Mouse (Mus musculus): ENCODE measurements at regions not wholly inside any gene's neighbourhood (a gene's known extent, or its start where the extent isn't known, plus 50 kb on each side); places are given as distances from the start of the nearest gene placed in this dataset.

GRCm38 (mm10) chr9:61666761-61667332, 247.5 kb downstream of the Rplp1 start:
- ATAC-seq (replicated peaks; ENCODE audit: insufficient number of reproducible peaks, low FRiP score, low TSS enrichment, poor library complexity, severe bottlenecking) = no peak

- peak; percentile 64 for ATAC-seq (replicated peaks; ENCODE audit: insufficient number of reproducible peaks, low FRiP score, low TSS enrichment, poor library complexity, severe bottlenecking)
These were observed 248.2 kb downstream of the Rplp1 start for GRCm38 (mm10) chr9:61666118-61666517.

DNA sequence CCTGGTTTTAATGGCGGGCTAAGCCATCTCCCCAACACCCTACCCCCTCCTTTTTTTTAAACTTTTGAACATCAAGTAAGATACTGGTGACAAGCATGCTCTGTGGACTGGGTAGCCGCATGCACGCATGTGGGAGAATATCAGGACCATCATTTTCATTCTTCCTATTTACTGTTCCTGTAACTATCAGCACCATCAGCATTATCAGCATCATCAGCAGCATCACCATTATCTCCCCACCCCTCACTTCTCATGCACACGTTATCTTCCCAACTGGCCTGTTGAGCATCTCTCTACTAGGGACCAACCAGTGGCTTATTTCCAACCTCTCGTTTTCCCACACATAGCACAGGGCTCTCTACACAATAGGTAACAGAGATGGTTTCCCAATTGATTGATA, 249.1 kb downstream of the Rplp1 start:
- no peak for ATAC-seq (replicated peaks; ENCODE audit: insufficient number of reproducible peaks, low FRiP score, low TSS enrichment, poor library complexity, severe bottlenecking)

DNA sequence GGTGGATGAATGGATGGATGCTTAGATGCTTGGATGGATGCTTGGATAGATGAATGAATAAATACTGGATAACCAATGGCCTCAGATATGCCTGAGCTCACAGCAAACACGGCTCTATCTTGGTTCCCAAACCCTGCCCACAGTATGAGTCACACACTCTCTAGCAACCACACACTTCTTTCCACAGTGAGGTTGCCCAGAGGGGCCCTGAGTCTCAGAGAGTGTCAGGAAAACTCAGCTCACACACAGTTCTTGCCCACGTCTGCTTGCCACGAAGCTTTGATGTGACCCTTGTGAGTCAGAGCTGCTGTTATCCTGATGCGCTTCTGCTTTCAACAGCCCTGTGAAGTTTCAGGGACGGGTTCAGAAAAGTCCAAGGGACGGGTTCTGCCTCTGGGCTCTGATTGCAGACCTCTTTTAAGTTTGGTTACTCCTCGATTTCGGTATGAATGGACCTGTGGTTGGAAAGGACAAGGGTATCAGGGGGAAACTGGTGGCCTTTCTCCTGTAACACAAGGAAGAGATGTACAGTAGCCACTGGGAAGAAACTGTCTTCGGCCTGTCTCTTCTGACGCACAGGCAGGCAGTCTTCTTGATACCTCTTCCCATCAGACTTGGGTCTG, 250.2 kb downstream of the Rplp1 start:
- peak; percentile 59 for ATAC-seq (replicated peaks; ENCODE audit: insufficient number of reproducible peaks, low FRiP score, low TSS enrichment, poor library complexity, severe bottlenecking)

DNA sequence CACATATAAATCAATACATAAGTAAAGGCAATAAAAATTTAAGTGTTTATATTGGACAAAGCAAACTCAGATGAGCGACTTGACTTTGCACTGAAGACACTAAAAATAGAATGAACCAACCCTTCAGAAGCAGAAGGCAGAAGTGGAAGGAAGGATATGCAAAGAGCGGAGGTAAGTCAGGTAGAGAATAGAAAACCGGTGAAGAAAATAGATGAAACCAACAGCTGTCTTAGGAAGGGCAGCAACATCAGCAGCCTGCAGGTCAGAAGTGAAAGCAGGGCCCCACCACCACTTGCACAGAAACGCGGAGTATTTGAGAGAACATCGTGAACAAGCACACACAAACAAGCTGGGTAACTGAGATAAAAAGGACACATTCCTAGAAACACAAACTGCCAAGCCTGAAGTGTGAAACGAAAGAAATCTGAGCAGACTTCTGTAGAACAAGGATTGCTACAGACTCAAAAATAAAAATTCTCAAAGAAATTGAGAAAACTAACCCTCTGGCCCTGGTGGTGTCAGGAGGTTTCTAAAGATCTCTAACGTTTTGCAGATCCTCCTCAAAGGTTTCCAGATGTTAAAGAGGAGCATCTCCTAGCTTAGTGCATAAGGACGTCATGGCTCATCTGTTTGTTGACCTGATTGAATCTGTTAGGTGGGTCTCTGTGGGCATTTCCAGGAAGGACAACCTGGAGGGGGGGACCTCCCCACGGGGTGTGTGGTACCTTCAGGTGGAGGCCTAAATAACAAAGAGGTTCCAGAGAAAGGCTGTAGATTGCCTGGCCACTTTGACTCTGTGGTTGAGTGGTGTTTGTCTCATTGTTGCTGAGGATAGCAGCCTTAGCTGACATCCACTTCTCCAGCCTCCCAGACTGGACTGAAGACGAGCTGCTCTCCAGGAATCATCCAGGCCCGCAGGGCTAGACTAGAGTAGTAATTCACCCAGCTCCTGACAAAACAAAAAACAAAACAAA, 252.0 kb downstream of the Rplp1 start:
- no peak for ATAC-seq (replicated peaks; ENCODE audit: insufficient number of reproducible peaks, low FRiP score, low TSS enrichment, poor library complexity, severe bottlenecking)

- ATAC-seq (replicated peaks; ENCODE audit: insufficient number of reproducible peaks, low FRiP score, low TSS enrichment, poor library complexity, severe bottlenecking) = no peak
These were observed 254.2 kb downstream of the Rplp1 start for GRCm38 (mm10) chr9:61660191-61660590.

- no peak for ATAC-seq (replicated peaks; ENCODE audit: insufficient number of reproducible peaks, low FRiP score, low TSS enrichment, poor library complexity, severe bottlenecking)
These were observed 256.3 kb downstream of the Rplp1 start for GRCm38 (mm10) chr9:61657996-61658395.

DNA sequence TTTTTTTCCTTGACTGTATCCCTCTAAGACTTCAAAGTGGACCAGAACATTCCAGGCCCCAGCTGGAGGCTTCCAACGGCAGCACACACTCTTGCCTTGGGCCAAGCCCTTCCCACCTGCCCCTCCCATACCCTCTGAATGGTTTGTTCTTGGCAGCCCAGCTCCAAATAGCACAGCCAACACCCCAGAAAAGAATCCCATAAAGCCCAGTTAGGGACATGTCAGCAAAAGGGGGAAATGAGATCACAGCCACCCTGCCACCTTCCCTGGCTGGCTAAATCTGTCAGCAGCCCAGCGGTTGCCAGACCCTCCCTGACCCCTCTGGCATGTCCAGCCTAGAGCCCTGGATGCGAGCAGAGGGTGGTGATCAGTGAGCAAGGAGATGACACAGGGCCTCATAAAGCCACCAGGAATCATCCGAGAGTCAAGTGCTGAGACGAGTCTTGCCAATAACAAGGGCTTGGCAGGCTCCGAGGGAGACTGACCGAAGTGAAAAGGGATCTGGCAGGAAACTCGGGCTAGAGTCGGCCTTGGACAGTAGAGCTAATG, 258.8 kb downstream of the Rplp1 start:
- no peak for ATAC-seq (replicated peaks; ENCODE audit: insufficient number of reproducible peaks, low FRiP score, low TSS enrichment, poor library complexity, severe bottlenecking)

- no peak for ATAC-seq (replicated peaks; ENCODE audit: insufficient number of reproducible peaks, low FRiP score, low TSS enrichment, poor library complexity, severe bottlenecking)
These were observed 268.5 kb downstream of the Rplp1 start for GRCm38 (mm10) chr9:61645661-61646425.

DNA sequence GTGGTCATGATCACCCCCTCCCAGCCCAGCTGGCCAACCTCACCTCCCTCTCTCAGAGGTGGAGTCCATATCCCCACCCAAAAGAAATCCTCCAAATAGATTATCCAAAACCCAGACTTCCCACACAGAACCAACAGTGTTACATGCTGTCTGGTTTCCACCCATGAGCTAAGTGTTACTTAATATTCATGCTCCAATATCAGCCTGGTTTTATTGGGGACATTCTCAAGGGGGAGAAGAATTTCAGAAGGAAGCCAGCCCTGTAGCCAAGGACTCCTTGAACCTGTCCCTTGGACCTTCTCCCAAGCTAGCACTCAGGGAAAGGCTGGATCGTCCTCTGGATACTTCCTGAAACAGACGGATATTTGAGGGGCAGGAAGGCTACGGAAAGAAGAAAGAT, 268.6 kb downstream of the Tle3 start:
- ATAC-seq (replicated peaks; ENCODE audit: insufficient number of reproducible peaks, low FRiP score, low TSS enrichment, poor library complexity, severe bottlenecking) = no peak

DNA sequence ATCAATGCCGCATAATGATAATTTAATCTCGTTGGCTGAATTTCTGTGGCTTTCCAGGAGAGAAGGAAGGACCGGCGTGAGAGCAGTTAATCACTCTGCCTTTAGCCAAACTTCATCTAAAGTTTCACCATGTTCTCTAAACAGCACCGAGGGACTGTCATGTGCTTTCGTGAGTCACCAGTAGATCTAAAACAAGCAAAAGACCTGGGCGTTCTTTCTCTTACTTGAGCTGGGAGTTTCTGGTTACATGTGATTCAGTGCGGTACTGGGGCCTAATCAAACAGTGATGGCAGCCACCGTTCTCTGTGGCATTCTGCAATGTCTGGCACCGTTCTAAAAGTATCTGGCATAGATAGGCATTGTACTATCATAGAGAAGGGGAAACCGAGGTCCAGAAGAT, 266.7 kb downstream of the Tle3 start:
- ATAC-seq (replicated peaks; ENCODE audit: insufficient number of reproducible peaks, low FRiP score, low TSS enrichment, poor library complexity, severe bottlenecking) = no peak

GRCm38 (mm10) chr9:61633936-61634335, 261.8 kb downstream of the Tle3 start:
- ATAC-seq (replicated peaks; ENCODE audit: insufficient number of reproducible peaks, low FRiP score, low TSS enrichment, poor library complexity, severe bottlenecking) = no peak

- no peak for ATAC-seq (replicated peaks; ENCODE audit: insufficient number of reproducible peaks, low FRiP score, low TSS enrichment, poor library complexity, severe bottlenecking)
These were observed 260.4 kb downstream of the Tle3 start for GRCm38 (mm10) chr9:61632602-61633001.

DNA sequence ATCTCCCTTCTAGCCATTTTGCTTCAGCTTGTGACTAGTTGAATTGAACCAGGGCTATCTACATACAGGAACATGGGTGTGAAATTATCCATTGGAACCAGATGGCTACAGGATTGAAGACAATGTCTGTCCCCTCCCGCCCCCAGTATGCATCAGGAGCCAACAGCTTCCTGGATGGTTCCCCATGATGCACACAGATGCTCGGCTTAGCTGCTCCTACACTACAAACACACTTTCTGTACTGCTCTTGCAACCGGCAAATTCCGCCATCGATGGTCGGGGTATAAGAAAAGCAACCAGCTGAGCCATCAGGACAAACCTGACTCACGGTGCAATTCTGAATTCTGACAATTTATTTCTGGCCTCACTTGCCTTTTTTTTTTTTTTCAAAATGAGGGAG, 258.9 kb downstream of the Tle3 start:
- no peak for ATAC-seq (replicated peaks; ENCODE audit: insufficient number of reproducible peaks, low FRiP score, low TSS enrichment, poor library complexity, severe bottlenecking)

GRCm38 (mm10) chr9:61627801-61628574, 255.8 kb downstream of the Tle3 start:
- no peak for ATAC-seq (replicated peaks; ENCODE audit: insufficient number of reproducible peaks, low FRiP score, low TSS enrichment, poor library complexity, severe bottlenecking)

- no peak for ATAC-seq (replicated peaks; ENCODE audit: insufficient number of reproducible peaks, low FRiP score, low TSS enrichment, poor library complexity, severe bottlenecking)
These were observed 250.8 kb downstream of the Tle3 start for GRCm38 (mm10) chr9:61622933-61623332.

DNA sequence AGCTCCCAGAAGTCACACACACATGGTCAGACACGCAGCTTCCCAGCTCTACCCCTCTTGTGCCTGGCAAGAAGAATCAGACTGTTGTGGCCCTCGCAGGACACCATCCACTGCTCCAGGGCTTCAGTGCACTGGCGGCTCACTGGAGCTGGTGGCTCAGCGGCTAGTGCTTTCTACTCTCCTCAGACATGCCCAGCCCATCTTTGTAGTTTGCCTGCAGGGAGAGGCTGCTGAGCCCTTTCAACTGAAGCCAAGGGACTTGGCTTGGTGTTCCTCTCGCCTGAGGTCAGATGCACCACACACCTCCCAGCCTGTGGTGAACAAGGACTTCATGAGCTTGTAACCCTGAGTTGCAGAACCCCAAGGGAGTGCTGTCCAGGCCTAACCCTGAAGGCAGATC, 249.8 kb downstream of the Tle3 start:
- ATAC-seq (replicated peaks; ENCODE audit: insufficient number of reproducible peaks, low FRiP score, low TSS enrichment, poor library complexity, severe bottlenecking) = no peak; the same call in 1 of the 2 replicates

DNA sequence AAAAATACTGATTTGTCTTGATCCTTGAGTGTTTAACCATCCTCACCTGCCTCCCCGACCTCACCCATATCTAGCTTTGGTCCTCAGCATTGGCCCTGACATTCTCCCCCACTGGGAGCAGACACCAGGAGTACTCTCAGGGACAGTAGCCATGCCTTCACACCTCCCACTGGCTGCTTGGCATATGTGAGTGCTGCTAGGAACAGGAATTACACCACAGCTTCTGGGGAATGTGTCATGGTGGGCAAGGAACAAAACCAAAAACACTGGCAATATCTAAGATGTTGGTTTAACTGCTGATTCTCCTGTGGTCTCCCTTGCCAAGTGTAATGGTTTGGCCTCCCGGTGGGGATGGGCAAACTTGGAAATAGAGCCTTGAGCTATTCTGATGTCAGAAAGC, 248.6 kb downstream of the Tle3 start:
- ATAC-seq (replicated peaks; ENCODE audit: insufficient number of reproducible peaks, low FRiP score, low TSS enrichment, poor library complexity, severe bottlenecking) = no peak
